Mouse (Mus musculus) kidney, postnatal 10 days (tissue): Measurements from ENCODE around the gene Arel1.

Experiments
- DNase-seq: peaks from one replicate; pipeline ENCODE4 v3.0.0; 2021; ENCODE audit warnings: mixed read lengths

Arel1 gene

DNA sequence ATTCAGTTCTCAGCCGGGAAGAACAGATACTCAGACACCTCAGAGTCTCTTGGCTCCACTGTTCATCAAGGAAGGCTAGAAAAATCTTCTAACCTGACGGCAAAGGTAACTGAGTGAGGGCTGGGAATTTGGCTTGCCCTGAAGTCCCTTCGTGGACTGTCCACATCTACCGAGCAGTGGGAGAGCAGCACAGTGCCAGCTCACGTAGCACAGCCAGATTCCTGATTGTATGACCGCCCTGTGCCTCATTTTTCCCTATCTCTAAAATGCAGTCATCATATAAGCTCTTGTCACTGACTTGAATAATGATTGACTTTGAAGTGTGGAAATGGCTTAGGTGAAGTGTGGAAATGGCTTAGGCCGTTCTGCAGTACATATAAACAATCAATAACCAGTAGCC is 66.3 kb downstream of the Arel1 start:
- no peak for DNase-seq

DNA sequence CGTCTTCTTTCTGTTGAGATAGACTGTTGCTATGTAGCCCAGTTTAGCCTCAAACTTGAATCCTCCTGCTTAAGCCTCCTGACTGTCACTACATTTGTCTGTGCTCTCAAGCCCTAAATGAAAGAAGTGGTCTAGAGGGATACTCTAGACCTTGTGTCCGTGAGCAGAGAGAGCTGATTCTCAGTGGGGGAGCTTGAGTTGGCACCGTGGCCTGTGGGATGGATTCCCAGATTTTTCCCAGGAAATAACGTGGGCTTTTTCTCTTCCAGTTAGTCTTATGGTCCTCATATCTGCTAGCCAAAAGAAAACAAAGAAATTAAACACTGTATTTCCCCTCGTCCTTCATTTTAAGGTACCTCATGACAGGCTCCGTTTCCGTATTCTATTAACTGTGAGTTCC is 70.4 kb downstream of the Arel1 start:
- no peak for DNase-seq

DNA sequence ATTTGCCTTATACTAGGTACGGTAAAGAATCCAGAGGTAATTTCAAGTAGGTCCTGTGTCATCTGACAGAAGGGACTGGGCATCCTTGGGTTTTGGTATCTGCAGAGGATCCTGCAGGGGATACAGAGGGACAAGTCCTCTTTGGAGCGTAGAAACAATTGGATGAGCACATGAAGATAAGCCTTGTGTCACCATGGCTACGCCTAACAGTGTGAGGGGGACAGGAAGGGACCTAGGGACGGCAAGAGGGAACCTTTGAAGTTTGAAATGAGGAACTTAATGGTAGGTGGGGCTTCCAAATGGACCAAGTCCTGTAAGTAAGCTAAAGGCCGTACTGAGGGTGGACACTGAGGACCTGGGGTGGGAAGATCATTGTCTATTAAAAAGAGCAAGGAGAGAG is 73.4 kb downstream of the Arel1 start:
- no peak for DNase-seq

DNA sequence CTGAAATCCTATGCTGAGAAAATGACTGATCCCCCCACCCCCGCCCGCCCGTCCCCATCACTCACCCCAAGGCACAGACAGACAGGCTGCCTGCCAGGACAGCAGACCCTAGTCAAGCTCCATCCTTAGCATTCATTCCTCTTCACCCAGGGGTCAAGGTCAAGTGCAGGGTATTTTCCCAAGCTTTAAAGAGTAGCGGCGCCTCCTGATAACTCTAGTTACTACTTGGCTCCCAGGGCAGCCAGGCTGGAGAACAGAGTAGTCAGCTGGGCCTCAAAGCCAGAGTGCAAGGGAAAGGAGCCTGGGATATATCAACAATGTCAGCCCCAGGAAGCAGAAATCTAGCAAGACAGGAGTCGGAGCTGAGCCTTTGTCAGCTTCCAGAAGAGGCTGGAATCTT is 74.5 kb downstream of the Arel1 start:
- DNase-seq: no peak

DNA sequence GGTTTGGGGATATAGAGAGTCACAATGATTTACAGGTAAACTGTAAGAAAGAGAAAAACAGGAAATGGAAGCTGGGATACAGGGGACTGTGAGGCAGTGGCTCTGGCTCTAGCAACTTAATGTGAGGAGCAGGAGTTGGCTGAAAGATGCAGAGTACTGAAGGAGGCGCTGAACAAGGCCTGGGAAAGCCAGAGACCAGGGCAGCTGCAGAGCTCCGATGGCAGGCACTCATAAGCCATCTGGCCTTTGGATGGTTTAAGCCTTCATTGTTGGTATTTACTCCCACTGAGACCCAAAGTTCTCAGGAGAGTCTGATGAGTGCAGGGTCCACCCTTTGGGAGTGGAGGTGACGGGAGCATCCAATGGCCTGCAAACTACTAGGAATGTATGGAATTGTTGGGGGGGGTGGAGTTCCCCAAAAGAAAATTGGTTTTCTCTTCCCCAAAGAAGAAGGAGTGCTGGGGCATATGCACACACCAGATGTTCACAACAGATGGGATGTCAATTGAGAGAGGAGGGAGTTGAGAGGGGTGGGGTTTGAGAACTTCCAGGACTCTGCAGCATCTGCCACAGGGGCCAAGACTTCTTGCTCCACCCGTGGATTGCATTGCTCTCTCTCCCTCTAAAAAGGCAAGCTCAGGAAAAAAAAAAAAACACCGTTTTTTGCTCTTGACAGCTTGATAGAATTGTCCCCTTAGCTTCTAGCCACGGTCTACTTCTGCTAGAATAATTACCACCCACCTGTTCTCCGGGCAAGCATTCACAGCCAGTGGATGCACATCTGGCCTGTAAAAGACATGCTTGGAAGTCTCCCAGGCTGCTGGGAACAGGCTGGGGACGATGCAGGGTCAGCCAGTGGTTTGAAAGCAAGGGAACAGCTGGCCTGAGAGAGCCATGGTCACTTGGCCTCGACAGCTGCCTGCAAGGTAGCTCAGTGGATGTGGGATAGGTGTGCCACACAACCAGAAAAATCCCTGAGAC is 76.8 kb downstream of the Arel1 start:
- no peak for DNase-seq

DNA sequence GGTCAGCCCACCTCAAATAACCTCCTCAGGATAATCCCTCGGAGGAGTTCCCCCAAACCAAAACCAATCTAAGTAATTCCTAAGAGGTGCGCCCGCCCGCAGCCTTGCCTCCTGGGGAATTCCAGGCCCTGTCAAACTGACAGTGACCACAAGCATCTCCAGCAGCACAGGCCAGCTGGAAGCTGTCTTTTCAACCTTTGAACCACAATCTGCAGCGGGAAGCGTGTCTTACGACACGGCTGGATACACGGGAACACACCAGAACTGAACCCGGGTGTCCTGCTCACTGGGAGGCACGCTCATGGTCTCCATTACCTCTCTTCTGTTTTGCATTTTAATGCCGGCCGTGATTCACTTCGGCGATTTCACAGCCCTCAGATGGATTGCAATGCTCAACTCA is 80.4 kb downstream of the Arel1 start:
- no peak for DNase-seq

DNA sequence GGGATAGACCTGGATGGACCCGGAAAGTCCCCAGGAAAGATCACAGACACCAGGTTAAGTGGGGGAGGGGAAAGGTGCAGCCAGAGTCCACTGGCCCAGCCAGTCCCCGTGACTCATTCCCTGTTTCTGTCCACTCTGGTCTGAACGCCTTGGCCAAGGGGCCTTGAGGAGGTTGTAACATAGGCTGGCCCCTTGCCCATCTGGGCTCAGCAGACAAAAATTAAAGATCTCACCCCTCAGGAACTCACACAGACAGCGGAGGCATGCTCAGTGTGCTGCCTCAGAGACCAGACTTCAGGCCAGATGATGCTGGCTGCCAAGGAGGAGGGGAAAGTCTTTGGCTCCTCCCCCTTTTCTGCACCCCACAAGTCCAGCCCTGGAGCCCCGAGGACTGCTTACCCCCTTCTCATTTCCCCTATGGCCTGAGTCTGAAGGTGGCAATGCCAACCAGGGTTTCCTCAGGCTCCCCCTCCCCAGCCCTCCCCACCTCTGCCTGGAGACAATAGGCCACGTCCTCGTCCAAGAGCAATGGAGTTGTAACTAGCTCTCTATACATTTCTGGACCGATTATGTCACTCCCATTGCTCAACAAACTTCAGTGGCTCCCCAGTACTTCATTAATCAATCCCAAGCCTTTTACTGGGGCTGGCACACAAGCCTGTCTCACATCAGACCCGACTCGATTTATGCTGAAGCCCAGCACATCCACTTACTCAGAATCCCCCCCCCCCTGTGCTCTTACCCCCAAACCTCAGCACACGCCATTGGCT is 85.4 kb downstream of the Arel1 start:
- DNase-seq: no peak

DNA sequence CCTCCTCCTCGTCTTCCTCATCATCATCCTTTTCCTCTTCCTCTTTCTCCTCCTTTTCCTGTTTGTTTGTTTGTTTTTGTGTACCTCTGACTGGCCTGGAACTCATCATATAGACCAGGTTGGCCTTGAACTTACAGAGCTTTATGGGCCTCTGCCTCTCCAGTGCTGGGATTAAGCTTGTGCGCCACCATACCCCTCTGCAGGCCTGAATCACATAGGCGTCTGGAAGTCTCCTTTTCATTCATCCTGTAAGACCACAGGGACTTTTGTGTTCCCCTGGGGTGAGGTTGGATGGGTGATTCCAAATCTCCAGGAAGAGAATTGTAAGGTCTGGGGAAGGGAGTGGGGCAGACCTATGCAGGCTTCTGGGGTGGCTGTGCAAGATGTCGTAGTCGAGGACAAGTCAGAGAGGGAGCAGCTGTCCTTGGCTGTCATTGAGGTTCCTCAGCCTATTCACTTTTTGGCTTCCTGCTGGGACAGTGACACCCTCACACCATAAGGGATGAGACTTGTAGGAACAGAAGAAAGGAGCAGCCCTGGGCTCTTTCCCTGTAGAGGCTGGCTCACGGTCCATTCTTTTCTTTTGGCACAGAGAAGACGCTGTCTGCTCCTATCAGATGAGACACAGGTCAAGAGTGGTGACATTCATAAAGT is 86.2 kb downstream of the Arel1 start:
- no peak for DNase-seq

DNA sequence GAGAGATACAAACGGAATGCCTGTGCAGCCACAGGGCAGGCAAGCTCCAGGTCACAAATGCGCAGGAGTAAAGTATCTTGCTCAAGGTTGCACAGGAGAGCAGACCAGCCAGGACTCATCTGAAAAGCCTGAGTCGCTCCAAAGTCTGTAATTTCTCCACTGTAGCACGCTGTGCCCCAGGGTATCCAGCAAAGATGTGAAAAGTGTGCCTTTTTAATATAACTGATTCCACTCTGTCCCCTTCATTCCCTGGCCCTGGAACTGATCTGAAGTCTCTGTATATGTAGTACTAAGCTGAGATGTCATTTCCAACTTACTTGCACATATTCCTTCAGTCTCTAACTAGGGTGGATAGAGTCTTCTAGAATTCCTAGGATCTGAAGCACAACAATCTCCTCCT is 87.9 kb downstream of the Arel1 start:
- no peak for DNase-seq

DNA sequence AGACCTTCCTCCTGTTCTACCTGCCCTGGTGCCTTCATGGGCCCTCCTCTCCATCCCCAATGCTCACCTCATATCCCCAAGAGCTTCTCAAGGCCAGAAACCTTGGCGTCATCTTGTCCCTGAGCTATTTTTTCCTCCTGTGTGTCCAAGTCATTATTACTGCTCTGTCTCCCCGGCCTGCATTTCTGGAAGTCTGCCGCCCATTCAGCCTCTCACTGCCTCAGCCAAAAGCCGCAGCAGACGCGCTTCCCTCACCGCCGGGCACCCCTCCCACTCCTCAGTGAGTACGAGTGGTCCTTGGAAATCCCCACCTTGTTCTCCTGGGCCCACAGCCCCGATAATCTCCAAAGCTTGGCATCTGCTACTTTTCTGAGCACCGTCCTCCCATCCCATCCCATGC is 90.6 kb downstream of the Arel1 start:
- no peak for DNase-seq

DNA sequence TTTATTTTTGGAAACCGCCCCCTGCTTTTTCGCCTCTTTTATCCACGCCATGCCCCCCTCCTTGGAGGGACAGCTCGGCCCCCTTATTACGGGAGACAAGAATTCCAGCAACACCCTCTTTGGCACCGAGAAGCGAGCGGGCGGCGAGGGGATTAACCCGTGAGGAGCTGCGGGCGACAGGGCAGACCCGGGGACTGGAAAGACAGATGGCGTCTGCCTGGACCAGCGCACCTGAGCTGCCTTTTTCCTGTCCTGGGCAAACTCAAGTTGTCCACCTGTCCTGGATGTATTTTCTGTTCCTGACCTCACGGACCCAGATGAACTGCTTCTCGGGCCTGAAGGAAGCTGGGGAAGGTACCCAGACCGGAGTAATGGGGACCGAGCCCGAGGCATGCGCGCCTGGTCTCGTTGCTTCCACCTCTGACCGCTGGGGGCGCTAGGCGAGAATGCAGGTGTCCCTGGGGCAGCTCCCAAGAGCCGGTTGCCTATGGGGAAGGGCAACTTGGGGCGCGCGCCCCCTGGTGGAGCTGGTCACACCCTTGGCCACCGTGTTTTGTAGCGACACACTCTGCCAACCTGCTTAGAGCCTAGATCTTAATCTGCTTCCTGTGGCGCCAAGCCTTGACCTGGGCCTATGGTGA is 94.1 kb downstream of the Arel1 start, which contains the start of gene Ltbp2:
Gene Ltbp2, minus strand, starts transcription at position 52 of the 641 bp plus-strand sequence.
- peak; percentile 86 for DNase-seq

DNA sequence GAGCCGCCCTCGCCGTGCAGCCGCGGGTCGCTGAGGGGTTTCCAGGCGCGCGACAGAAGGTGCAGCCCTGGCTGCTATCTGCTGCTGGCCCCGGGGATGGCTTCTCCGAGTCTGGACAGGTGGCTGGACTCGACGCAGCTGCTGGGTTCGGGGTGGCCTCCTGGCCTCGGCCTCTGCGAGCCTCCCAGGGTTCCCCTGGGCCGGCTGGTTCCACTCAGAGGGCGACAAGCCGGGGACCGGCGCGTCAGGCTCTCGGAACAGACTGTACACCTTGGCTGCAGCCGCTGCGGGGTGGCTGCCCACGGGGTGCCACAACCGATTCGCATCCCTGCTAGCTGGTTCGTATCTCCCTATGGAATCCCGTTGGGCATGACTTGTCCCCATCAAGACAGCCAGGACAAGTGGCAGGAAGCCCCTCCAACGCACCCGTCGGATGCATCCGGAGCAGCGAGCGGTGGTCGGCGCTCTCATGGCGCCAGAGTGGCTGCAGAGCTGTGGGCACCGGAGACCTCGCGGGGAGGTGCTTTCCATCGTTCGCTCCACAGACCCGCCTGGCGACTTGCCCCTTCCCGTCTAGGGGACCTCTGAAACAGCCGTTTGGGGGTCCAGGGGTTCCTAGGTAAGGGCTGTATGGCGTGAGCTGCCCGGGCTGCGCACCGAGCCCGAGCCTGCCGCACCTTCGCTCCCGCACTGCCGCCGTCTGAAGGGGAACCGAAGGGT is 94.8 kb downstream of the Arel1 start:
- no peak for DNase-seq

DNA sequence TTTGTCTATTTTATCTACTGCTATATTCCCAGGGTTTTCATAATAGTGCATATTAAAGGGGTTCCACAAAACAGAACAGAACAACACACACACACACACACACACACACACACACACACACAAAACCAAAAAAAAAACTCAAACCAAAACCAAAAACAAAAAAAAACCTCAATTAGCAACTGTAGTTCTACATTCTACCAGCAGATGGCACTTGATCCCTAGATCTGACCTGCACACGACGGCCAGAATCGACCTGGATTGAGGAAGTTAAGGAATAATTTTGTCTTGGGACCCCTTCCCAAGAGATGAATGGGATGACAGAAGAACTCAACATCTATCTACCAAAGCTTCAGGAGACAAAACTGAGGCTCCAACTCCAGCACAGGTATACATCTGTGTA is 97.3 kb downstream of the Arel1 start:
- DNase-seq: no peak

DNA sequence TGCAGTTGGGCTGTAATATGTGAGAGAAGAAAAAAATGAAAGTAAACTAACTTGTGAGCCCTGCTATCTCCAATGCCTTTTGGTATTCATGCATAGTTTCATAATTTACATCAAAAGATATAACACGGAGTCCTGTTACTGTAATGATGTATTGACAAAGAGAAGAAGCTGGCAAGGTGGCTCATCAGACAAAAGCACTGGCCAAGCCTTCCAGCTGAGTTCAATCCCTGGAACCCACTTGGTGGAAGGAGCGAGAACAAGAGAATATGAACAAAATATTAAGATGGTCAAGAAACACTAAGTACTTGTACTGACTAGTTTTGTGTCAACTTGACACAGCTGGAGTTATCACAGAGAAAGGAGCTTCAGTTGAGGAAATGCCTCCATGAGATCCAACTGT is 98.4 kb downstream of the Arel1 start:
- DNase-seq: no peak
